Mouse (Mus musculus) neural tube, embryonic 15.5 days (tissue): ENCODE results near the gene P2ry13. TPM values are rescaled to one million over a fixed set of nuclear protein-coding genes. Genes with fewer than 3 reads are reported as not detected.

Experiments used
- ATAC-seq: fragments of 200-750 bp; cut with Nextera tagmentation; 2 replicates; pipeline ENCODE4 v1.8.0; 2017; ENCODE audit warnings: mild to moderate bottlenecking, moderate TSS enrichment, moderate library complexity; ENCODE audit not compliant: low FRiP score
- H3K27ac ChIP-seq: fragments of 300-500 bp; sonication (generic); replicated peaks from 2 replicates; pipeline ENCODE4 v1.5.1; 2015; ENCODE audit warnings: mild to moderate bottlenecking, inconsistent platforms
- H3K27me3 ChIP-seq: fragments of 300-500 bp; sonication (generic); replicated peaks from 2 replicates; pipeline ENCODE4 v1.6.1; 2015; ENCODE audit warnings: inconsistent platforms
- H3K36me3 ChIP-seq: fragments of 300-500 bp; sonication (generic); 2 replicates; pipeline ENCODE4 v1.6.1; 2015; ENCODE audit warnings: inconsistent platforms
- H3K4me1 ChIP-seq: fragments of 300-500 bp; sonication (generic); 2 replicates; pipeline ENCODE4 v1.6.1; 2015; ENCODE audit warnings: inconsistent platforms
- H3K4me2 ChIP-seq: fragments of 300-500 bp; sonication (generic); 2 replicates; pipeline ENCODE4 v1.6.1; 2015; ENCODE audit warnings: inconsistent platforms, mild to moderate bottlenecking, moderate library complexity
- H3K4me3 ChIP-seq: fragments of 300-500 bp; sonication (generic); replicated peaks from 2 replicates; pipeline ENCODE4 v1.5.1; 2015; ENCODE audit warnings: mild to moderate bottlenecking, inconsistent platforms
- H3K9ac ChIP-seq: fragments of 300-500 bp; sonication (generic); replicated peaks from 2 replicates; pipeline ENCODE4 v1.6.1; 2015; ENCODE audit warnings: mild to moderate bottlenecking, inconsistent platforms
- H3K9me3 ChIP-seq: fragments of 300-500 bp; sonication (generic); replicated peaks from 2 replicates; pipeline ENCODE4 v1.6.1; 2016; ENCODE audit warnings: inconsistent platforms
- WGBS: fragments of 180-500 bp; shearing (Covaris S2); methylation state at CpG from one replicate; pipeline ENCODE4 v1.1.7; 2015; ENCODE audit warnings: mixed read lengths; 5-methylcytosine and 5-hydroxymethylcytosine counted together
- polyA plus RNA-seq: library from polyadenylated mRNA; unstranded; fragments of >200 nt; fragmentation: Nextera tagmentation; extraction: Ambion mirVana; gene quantifications from 2 replicates; pipeline ENCODE4 v1.2.1, GENCODE M21; 2015

P2ry13 gene
- polyA plus RNA-seq, 1 experiment from 2014 or later = 1.9 TPM

DNA sequence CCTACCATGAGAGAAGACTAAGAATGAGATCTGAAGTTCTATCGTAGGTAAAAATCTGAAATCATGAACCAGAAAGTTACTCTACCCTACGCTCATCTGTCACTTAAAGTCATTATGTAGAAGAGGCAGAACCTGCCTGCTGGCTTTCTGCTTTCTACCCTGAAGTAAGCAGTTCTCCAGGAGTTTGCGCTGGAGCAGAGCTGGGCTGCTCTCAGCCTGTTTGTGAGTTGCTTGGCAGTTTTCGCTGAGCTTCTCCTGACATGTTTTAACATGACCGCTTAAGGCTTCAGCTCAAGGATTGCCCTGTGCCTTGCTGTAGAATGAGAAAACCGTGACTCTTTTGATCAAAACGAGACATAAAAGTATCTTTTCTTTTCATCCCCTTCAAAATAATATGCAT, 16.6 kb downstream of the P2ry13 start:
- H3K9ac ChIP-seq = no peak overlapping the region
- ATAC-seq = no peak
- 97% methylated on average over 7 of the region's 7 CpGs for WGBS
- no peak overlapping the region for H3K4me3 ChIP-seq
- H3K27ac ChIP-seq = no peak overlapping the region
- no peaks in the 10 kb centered on the region for H3K4me1 ChIP-seq
- no peaks in the 10 kb centered on the region for H3K36me3 ChIP-seq
- no peaks in the 10 kb centered on the region for H3K9me3 ChIP-seq
- no peaks in the 10 kb centered on the region for H3K27me3 ChIP-seq
- no peak overlapping the region for H3K4me2 ChIP-seq

DNA sequence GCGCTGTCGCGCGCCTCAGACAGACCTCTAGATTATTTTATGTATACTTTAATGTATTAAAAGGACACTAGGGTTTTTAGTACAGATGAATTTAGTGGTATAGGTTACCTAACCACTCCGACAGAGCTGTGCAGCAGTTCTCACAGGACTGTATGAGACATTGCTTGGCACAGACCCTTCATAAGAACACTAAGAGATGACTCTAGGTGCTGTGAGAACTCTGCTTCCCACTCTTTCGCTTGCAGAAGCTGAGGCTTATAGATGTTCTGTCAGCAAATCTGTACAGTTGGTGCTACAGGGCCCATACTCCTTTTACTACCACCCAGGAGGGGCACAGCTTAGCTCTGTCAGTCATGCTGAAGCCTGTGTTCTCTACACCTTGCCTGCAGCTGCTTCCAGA, 19.0 kb downstream of the P2ry13 start:
- H3K27ac ChIP-seq = no peak overlapping the region
- no peaks in the 10 kb centered on the region for H3K36me3 ChIP-seq
- H3K4me3 ChIP-seq = no peak overlapping the region
- H3K4me2 ChIP-seq = no peak overlapping the region
- H3K4me1 ChIP-seq = no peaks in the 10 kb centered on the region
- H3K27me3 ChIP-seq = no peaks in the 10 kb centered on the region
- 98% methylated on average over 6 of the region's 6 CpGs for WGBS
- ATAC-seq = no peak
- no peak overlapping the region for H3K9ac ChIP-seq
- no peaks in the 10 kb centered on the region for H3K9me3 ChIP-seq

DNA sequence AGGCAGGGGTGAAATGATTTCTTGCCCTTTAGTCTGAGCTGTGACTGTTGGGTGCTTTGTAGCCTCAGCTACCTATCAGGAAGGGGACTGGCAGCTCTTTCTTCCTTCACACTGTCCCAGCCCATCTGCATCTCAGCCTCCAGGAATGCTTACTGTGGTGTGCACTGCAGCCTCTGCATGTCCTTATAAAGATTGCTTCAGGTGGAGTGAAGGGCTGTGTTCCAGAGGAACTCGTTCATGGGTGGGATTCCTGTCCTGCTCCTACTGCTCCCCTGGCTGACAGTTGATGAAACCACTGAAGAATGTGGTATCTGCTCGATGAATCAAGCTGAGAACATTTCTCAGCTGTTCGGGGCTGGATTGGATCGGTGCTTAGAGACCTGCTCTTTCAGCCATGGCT, 23.3 kb downstream of the P2ry13 start:
- H3K27ac ChIP-seq = no peak overlapping the region
- ATAC-seq = no peak
- H3K4me2 ChIP-seq = no peak overlapping the region
- no peaks in the 10 kb centered on the region for H3K4me1 ChIP-seq
- H3K9me3 ChIP-seq = no peaks in the 10 kb centered on the region
- no peak overlapping the region for H3K4me3 ChIP-seq
- WGBS = 92% methylated on average over 4 of the region's 4 CpGs
- no peak overlapping the region for H3K9ac ChIP-seq
- H3K27me3 ChIP-seq = no peaks in the 10 kb centered on the region
- H3K36me3 ChIP-seq = no peaks in the 10 kb centered on the region

DNA sequence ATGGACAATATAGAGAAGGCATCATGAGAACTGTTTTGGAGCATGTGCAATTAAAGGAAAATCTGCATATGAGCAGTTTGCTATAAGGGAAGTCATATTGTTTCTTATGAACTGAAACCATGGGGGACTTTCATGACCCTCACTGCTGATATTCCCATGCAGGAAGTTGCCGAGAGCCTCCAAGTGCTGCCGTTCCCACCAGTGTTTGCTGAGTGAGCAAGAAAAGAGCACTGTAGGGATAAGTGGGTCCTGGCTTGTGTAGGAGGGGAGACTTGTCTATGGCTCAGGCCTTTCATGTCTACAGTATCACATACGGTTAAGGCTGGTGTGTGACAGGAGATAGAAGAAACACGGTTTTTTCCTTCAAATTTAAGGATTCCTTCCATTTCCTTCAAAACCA, 25.0 kb downstream of the P2ry13 start:
- Histone ChIP-seq H3K36me3 (no peaks in the 10 kb centered on the region), H3K27ac (no peak overlapping the region), H3K9me3 (no peaks in the 10 kb centered on the region), H3K4me1 (no peaks in the 10 kb centered on the region), H3K27me3 (no peaks in the 10 kb centered on the region), H3K4me3 (no peak overlapping the region), H3K4me2 (no peak overlapping the region), H3K9ac (no peak overlapping the region)
- 88% methylated on average over 4 of the region's 4 CpGs for WGBS
- ATAC-seq = no peak

DNA sequence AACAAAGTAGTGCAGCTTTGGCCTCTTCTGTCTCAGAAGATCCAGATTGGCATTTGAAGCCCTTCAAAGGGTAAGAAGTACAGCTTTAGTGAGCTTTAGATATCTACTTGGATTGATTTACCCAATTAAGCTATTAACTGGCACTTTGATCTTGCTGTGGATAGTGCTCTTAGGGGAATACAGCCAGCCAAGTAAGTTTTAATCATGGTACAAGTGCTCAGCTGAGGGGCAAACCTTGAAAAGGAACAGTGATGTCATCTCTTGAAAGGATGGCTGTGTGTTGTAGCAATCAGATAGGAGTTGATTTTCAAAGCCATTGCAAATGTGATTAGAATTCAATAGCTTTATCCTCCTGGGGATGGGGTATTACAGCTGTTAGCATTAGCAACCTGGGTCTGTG, 28.6 kb downstream of the P2ry13 start:
- Histone ChIP-seq H3K9ac (no peak overlapping the region), H3K4me1 (no peaks in the 10 kb centered on the region), H3K4me2 (no peak overlapping the region), H3K9me3 (no peaks in the 10 kb centered on the region), H3K36me3 (no peaks in the 10 kb centered on the region), H3K27me3 (no peaks in the 10 kb centered on the region), H3K27ac (no peak overlapping the region), H3K4me3 (no peak overlapping the region)
- no peak for ATAC-seq

DNA sequence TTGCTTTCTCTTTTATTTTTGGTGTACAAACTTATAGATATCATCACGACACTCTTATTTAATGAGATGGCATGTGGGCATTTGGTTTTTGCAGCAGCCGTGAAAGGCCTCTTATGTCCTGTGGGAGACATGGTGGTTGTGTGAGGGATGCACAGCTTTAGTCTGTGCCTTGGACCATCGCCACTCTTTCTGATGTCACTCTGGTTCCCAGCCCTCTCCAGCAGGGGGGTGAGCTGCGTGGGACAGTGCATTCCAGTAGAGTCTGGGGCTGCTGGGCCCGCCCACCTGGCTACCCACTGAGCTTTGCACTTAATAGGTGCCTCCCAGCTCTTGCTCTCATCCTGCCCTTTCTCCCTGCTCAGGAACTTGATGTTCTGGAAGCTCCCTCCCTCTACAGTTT, 29.5 kb downstream of the P2ry13 start:
- H3K4me2 ChIP-seq = no peak overlapping the region
- H3K27ac ChIP-seq = no peak overlapping the region
- no peaks in the 10 kb centered on the region for H3K27me3 ChIP-seq
- no peak overlapping the region for H3K9ac ChIP-seq
- no peaks in the 10 kb centered on the region for H3K9me3 ChIP-seq
- no peaks in the 10 kb centered on the region for H3K36me3 ChIP-seq
- WGBS = 66% methylated on average over 5 of the region's 5 CpGs
- ATAC-seq = no peak
- no peaks in the 10 kb centered on the region for H3K4me1 ChIP-seq
- H3K4me3 ChIP-seq = no peak overlapping the region

DNA sequence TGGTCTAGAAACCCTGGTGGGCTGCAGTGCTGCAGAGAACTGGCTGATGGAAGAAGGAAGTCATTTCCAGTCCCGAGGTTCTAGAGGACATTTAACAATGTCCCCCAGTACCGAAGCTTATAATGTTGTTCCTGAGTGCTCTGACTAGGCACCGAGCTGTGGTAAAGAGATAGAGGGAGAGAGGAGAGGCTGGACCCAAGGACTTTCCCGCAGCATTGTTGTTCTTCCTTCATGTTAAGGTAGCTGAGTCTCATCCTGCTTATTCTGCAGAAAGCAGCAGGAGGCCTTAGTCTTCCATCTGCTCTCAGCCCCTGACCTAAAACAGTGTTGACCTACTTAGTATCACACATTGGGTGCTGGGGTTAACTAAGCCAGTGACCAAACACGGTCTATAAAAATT, 33.8 kb downstream of the P2ry13 start:
- no peaks in the 10 kb centered on the region for H3K27me3 ChIP-seq
- H3K4me2 ChIP-seq = no peak overlapping the region
- H3K9ac ChIP-seq = no peak overlapping the region
- H3K4me1 ChIP-seq = no peaks in the 10 kb centered on the region
- H3K27ac ChIP-seq = no peak overlapping the region
- no peaks in the 10 kb centered on the region for H3K9me3 ChIP-seq
- no peaks in the 10 kb centered on the region for H3K36me3 ChIP-seq
- WGBS = 82% methylated on average over 5 of the region's 5 CpGs
- ATAC-seq = no peak
- no peak overlapping the region for H3K4me3 ChIP-seq

DNA sequence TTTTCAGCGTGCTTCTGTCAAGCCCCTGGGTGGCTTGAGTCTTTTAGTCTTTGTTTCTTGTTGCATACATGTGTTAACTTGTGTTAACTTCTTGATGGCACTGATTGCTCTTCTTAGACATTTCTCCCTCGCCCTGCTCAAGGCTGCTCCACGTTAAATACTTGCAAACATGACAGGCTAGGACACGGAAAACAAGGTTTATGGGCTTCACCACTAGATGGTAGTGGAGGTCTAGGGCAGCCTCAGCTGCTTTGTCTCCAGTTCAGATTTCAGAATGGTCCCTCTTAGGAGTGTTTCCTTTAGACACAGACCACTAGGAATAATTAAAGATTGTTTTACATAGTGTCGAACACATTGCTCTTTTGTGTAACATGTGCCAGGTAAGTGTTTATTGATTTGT, 35.4 kb downstream of the P2ry13 start:
- no peaks in the 10 kb centered on the region for H3K9me3 ChIP-seq
- no peak overlapping the region for H3K9ac ChIP-seq
- 32% methylated on average over 5 of the region's 5 CpGs for WGBS
- peak; percentile 83 for ATAC-seq
- H3K4me3 ChIP-seq = no peak overlapping the region
- H3K27me3 ChIP-seq = no peaks in the 10 kb centered on the region
- no peaks in the 10 kb centered on the region for H3K4me1 ChIP-seq
- H3K27ac ChIP-seq = no peak overlapping the region
- no peak overlapping the region for H3K4me2 ChIP-seq
- no peaks in the 10 kb centered on the region for H3K36me3 ChIP-seq

DNA sequence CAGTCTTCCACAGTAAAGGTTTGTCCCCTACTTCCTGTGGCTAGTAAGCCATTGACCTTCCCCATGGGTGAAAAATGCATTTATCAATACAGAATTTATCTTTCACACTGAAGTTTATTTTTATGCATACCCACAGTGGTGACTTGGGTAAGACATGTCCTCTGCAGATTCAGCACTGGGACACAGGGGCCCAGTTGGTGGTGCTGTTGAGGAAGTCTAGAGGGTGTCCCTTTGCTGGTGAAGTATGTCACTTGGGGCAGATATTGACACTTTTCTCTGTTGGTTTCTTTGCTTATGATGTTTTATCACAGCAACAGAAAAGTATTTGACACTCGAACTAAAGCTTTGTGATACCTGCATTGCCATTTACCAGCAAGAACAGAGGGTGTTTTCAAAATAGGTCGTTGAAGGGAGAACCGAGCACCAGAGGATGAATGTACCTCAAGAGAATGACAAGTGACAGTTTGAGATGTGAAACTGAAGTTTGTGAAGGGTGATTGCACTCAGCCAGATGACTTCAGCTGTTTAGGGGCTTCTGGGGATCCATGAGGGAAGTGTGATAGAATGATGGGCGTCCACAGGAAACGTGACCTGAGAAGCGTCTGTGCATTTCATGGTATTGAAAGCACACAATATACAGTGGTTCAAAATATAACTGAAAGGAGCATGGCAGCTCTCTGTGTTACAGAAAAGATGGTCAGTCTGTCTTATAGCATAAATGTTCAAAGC, 36.1 kb downstream of the P2ry13 start:
- no peak overlapping the region for H3K4me2 ChIP-seq
- H3K27me3 ChIP-seq = no peaks in the 10 kb centered on the region
- ATAC-seq = no peak
- no peak overlapping the region for H3K4me3 ChIP-seq
- 76% methylated on average over 6 of the region's 6 CpGs for WGBS
- no peak overlapping the region for H3K27ac ChIP-seq
- H3K4me1 ChIP-seq = no peaks in the 10 kb centered on the region
- no peak overlapping the region for H3K9ac ChIP-seq
- H3K9me3 ChIP-seq = no peaks in the 10 kb centered on the region
- no peaks in the 10 kb centered on the region for H3K36me3 ChIP-seq

DNA sequence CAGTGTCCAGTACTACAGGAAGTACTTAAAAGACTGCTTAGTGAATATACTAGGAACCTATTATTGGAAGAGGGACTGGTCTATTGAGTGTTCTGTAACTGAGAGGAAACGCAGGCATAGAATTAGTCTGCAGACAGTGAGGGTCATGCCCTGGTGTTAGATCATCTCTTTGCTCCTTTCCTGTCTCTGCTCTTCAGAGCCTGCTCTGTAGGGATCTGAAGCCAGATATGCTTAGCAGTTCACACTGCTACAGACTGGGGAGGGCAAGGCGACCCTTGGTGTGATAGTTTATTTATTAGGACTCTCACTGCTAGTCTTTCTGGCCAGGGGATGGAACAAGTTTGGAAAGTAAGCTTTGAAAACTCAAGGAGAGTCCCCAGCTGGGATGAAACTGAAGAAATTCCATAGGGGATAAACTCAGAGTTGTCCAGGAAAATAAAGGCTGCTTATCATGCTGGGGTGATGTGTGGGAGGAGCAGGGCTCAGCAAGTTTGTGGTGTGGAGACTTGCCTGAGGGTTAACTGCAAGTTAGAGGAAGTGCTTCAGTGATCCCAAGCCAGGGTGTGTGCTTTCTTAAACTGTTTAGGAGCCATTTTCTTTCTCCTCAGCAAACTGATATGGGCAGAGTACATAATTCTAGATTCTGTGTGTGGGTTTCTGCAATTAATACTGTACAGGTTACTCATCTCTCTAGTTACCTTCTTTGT, 40.6 kb downstream of the P2ry13 start:
- H3K9ac ChIP-seq = no peak overlapping the region
- no peaks in the 10 kb centered on the region for H3K27me3 ChIP-seq
- no peak overlapping the region for H3K4me3 ChIP-seq
- no peak overlapping the region for H3K4me2 ChIP-seq
- WGBS = 70% methylated on average over 2 of the region's 2 CpGs
- H3K9me3 ChIP-seq = no peaks in the 10 kb centered on the region
- no peaks in the 10 kb centered on the region for H3K36me3 ChIP-seq
- no peaks in the 10 kb centered on the region for H3K4me1 ChIP-seq
- no peak for ATAC-seq
- H3K27ac ChIP-seq = no peak overlapping the region

DNA sequence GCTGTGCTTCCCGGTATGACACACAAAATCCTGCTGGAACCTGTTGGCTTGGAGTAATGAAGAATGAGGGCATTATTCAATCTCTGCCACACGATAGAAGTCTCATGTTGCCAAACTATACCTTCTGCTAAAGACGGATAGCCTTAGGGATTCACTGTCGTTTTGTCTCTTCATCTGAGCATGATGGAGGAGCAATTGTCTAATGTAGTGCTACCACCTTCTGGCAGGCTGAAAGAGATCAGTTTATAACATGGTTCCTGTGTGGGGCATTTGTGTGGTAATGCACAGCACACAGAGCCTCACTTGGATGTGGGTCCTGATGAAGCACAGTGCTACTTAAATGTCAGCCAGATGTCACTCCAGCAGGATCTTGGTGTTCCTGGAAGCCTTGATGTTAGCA, 41.5 kb downstream of the P2ry13 start:
- Histone ChIP-seq H3K4me3 (no peak overlapping the region), H3K4me2 (no peak overlapping the region), H3K27ac (no peak overlapping the region), H3K9ac (no peak overlapping the region), H3K4me1 (no peaks in the 10 kb centered on the region), H3K9me3 (no peaks in the 10 kb centered on the region), H3K27me3 (no peaks in the 10 kb centered on the region), H3K36me3 (no peaks in the 10 kb centered on the region)
- 76% methylated on average over 4 of the region's 4 CpGs for WGBS
- no peak for ATAC-seq

DNA sequence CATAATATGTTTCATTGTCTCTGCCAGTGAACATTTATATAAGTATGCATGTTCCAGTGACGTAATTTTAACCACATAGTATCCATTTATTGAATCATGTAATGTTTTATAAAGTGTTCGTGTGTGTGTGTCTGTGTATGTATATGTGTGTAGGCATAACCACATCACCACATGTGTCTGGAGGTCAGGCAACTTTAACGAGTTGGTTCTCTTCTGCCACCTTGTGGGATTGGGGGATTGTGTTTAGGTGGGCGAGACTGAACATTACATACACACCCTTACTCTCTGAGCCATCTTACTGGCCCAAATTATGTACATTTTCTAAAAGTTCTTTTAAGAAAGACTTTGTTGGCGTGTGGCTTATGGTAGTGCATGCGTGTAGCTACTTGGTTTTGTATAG, 42.2 kb downstream of the P2ry13 start:
- H3K4me2 ChIP-seq = no peak overlapping the region
- H3K27me3 ChIP-seq = no peaks in the 10 kb centered on the region
- WGBS = 93% methylated on average over 6 of the region's 6 CpGs
- no peaks in the 10 kb centered on the region for H3K4me1 ChIP-seq
- H3K9me3 ChIP-seq = no peaks in the 10 kb centered on the region
- H3K27ac ChIP-seq = no peak overlapping the region
- H3K9ac ChIP-seq = no peak overlapping the region
- ATAC-seq = 0 out of 2 replicates have a peak, but pooled peaks have one; percentile 38
- H3K4me3 ChIP-seq = no peak overlapping the region
- H3K36me3 ChIP-seq = no peaks in the 10 kb centered on the region
